Mouse (Mus musculus) hindbrain, postnatal 0 days (tissue): ENCODE measurements around the gene Gm7579. TPM values are rescaled to one million over a fixed set of nuclear protein-coding genes. Genes with fewer than 3 reads are reported as not detected.
"Not testable (repeated sequence)": the region's sequence is repeated elsewhere in the genome, so short reads cannot be mapped to it uniquely, and the experiment has no call there.

Experiments used
- ATAC-seq: fragments of 200-750 bp; cut with Nextera tagmentation; 2 replicates; pipeline ENCODE4 v1.8.0; 2017; ENCODE audit warnings: mild to moderate bottlenecking, moderate TSS enrichment, moderate library complexity
- DNase-seq: peaks from one replicate; pipeline ENCODE4 v3.0.0-alpha.2; 2015; ENCODE audit warnings: low spot score
- H3K27ac ChIP-seq: fragments of 300-500 bp; sonication (generic); 2 replicates; pipeline ENCODE4 v1.5.1; 2014; ENCODE audit warnings: mild to moderate bottlenecking
- H3K27me3 ChIP-seq: fragments of 300-500 bp; sonication (generic); 2 replicates; pipeline ENCODE4 v1.6.1; 2014; ENCODE audit warnings: low read length, mixed read lengths; ENCODE audit not compliant: insufficient read depth
- H3K36me3 ChIP-seq: fragments of 300-500 bp; sonication (generic); 2 replicates; pipeline ENCODE4 v1.6.1; 2014; ENCODE audit warnings: low read length, mixed read lengths; ENCODE audit not compliant: insufficient read depth
- H3K4me1 ChIP-seq: fragments of 300-500 bp; sonication (generic); 2 replicates; pipeline ENCODE4 v1.6.1; 2014; ENCODE audit warnings: antibody characterized with exemption, low read length, mixed read lengths; ENCODE audit not compliant: insufficient read depth
- H3K4me2 ChIP-seq: fragments of 300-500 bp; sonication (generic); 2 replicates; pipeline ENCODE4 v1.6.1; 2014; ENCODE audit warnings: low read depth, mild to moderate bottlenecking, low read length, moderate library complexity, mixed read lengths
- H3K4me3 ChIP-seq: fragments of 300-500 bp; sonication (generic); 2 replicates; pipeline ENCODE4 v1.5.1; 2014; ENCODE audit warnings: low read length
- H3K9ac ChIP-seq: fragments of 300-500 bp; sonication (generic); replicated peaks from 2 replicates; pipeline ENCODE4 v1.6.1; 2014; ENCODE audit warnings: mild to moderate bottlenecking, low read length, moderate library complexity, mixed read lengths
- H3K9me3 ChIP-seq: fragments of 300-500 bp; sonication (generic); 2 replicates; pipeline ENCODE4 v1.6.1; 2016; ENCODE audit warnings: low read length, mixed read lengths
- CTCF ChIP-seq: IDR thresholded peaks from 2 replicates; pipeline ENCODE4 v1.5.1; 2016; ENCODE audit warnings: antibody characterized with exemption, control low read depth, low read depth
- WGBS: fragments of 180-500 bp; shearing (Covaris S2); extraction: QIAGEN DNeasy Blood & Tissue Kit; methylation state at CpG from one replicate; pipeline ENCODE4 v1.1.7; 2014; 5-methylcytosine and 5-hydroxymethylcytosine counted together
- polyA plus RNA-seq: library from polyadenylated mRNA; unstranded; fragments of >200 nt; fragmentation: Nextera tagmentation; extraction: Ambion mirVana; gene quantifications from 2 replicates; pipeline ENCODE4 v1.2.1, GENCODE M21; 2015
- total RNA-seq: library from RNA; depleted of rRNA; stranded (reverse); fragments of >200 nt; gene quantifications from 2 replicates; pipeline ENCODE4 v1.2.3, GENCODE M21; 2014

The Gm7579 gene
- total and polyA plus RNA-seq, 2 experiments from 2014 or later: not detected

- 48% methylated on average over 2 of the region's 2 CpGs for WGBS
- Histone ChIP-seq H3K4me2 (no peak within 1 kb of the TSS), H3K9ac (no peak within 1 kb of the TSS), H3K27me3 (no peaks in the 10 kb centered on the region), H3K4me1 (no peaks in the 10 kb centered on the region), H3K36me3 (no peaks in the 10 kb centered on the region), H3K9me3 (no peaks in the 10 kb centered on the region), H3K4me3 (no peak within 1 kb of the TSS), H3K27ac (no peak within 1 kb of the TSS)
- no peak for TF ChIP-seq CTCF
- DNase-seq (no peak), ATAC-seq (no peak)
Measured at GRCm38 (mm10) chr7:142190289-142190688, 21.4 kb upstream of the Gm7579 start, which contains the start of gene Gm10153. Gene Gm10153, minus strand, starts transcription at chr7:142190389.

GRCm38 (mm10) chr7:142198748-142199147, 12.9 kb upstream of the Gm7579 start:
- ATAC-seq: no peak
- Histone ChIP-seq H3K9ac (no peak overlapping the region), H3K4me3 (no peak overlapping the region), H3K27ac (no peak overlapping the region), H3K4me2 (no peak overlapping the region), H3K36me3 (no peaks in the 10 kb centered on the region), H3K9me3 (no peaks in the 10 kb centered on the region), H3K4me1 (no peaks in the 10 kb centered on the region), H3K27me3 (no peaks in the 10 kb centered on the region)
- no peak for DNase-seq
- WGBS: 79% methylated on average over 2 of the region's 2 CpGs
- TF ChIP-seq CTCF: no peak

GRCm38 (mm10) chr7:142201064-142201463, 10.6 kb upstream of the Gm7579 start, which contains the start of gene Krtap5-3:
Gene Krtap5-3, plus strand, starts transcription at chr7:142201364.
- H3K4me2 ChIP-seq: no peak within 1 kb of the TSS
- ATAC-seq: no peak
- WGBS: 69% methylated on average over 1 of the region's 1 CpGs

GRCm38 (mm10) chr7:142205488-142205887, 6.2 kb upstream of the Gm7579 start:
- no peak for TF ChIP-seq CTCF
- Histone ChIP-seq H3K36me3 (no peaks in the 10 kb centered on the region), H3K4me1 (no peaks in the 10 kb centered on the region), H3K9ac (no peak overlapping the region), H3K4me3 (no peak overlapping the region), H3K9me3 (no peaks in the 10 kb centered on the region), H3K27ac (no peak overlapping the region), H3K27me3 (no peaks in the 10 kb centered on the region), H3K4me2 (no peak overlapping the region)
- ATAC-seq (no peak), DNase-seq (no peak)

More at GRCm38 (mm10) chr7:142201064-142201463, 10.6 kb upstream of the Gm7579 start, which contains the start of gene Krtap5-3:
- Histone ChIP-seq H3K4me1 (no peaks in the 10 kb centered on the region), H3K9ac (no peak within 1 kb of the TSS), H3K9me3 (no peaks in the 10 kb centered on the region), H3K27me3 (no peaks in the 10 kb centered on the region), H3K36me3 (no peaks in the 10 kb centered on the region), H3K4me3 (no peak within 1 kb of the TSS), H3K27ac (no peak within 1 kb of the TSS)
- TF ChIP-seq CTCF: no peak
- DNase-seq: no peak

GRCm38 (mm10) chr7:142206891-142207290, 4.8 kb upstream of the Gm7579 start:
- not testable (repeated sequence) for H3K27me3 ChIP-seq, H3K4me3 ChIP-seq, H3K27ac ChIP-seq, H3K9me3 ChIP-seq, DNase-seq, ATAC-seq, H3K4me1 ChIP-seq, H3K4me2 ChIP-seq, H3K9ac ChIP-seq, H3K36me3 ChIP-seq
- 69% methylated on average over 5 of the region's 5 CpGs for WGBS

- DNase-seq, H3K4me3 ChIP-seq, H3K4me2 ChIP-seq, H3K4me1 ChIP-seq, H3K36me3 ChIP-seq, H3K9ac ChIP-seq, H3K9me3 ChIP-seq, H3K27ac ChIP-seq, H3K27me3 ChIP-seq, ATAC-seq: not testable (repeated sequence)
- WGBS: 54% methylated on average over 1 of the region's 1 CpGs
Measured at GRCm38 (mm10) chr7:142212136-142212535, 477 bp downstream of the Gm7579 start.

- H3K4me1 ChIP-seq: no peaks in the 10 kb centered on the region
- no peaks in the 10 kb centered on the region for H3K36me3 ChIP-seq
- no peak overlapping the region for H3K9ac ChIP-seq
- no peak for ATAC-seq
- no peak overlapping the region for H3K4me3 ChIP-seq
- H3K9me3 ChIP-seq: no peaks in the 10 kb centered on the region
- H3K4me2 ChIP-seq: no peak overlapping the region
- no peak for DNase-seq
- no peak overlapping the region for H3K27ac ChIP-seq
- 46% methylated on average over 2 of the region's 2 CpGs for WGBS
- no peak for TF ChIP-seq CTCF
- no peaks in the 10 kb centered on the region for H3K27me3 ChIP-seq
Measured at GRCm38 (mm10) chr7:142224518-142224917, 12.9 kb downstream of the Gm7579 start.

- H3K36me3 ChIP-seq, H3K4me2 ChIP-seq, H3K9me3 ChIP-seq, DNase-seq, H3K27ac ChIP-seq, H3K27me3 ChIP-seq, H3K9ac ChIP-seq, H3K4me3 ChIP-seq, ATAC-seq, H3K4me1 ChIP-seq: not testable (repeated sequence)
- whole genome bisulfite sequencing: 56% methylated on average over 3 of the region's 3 CpGs
Measured at GRCm38 (mm10) chr7:142229871-142230270, 18.2 kb downstream of the Gm7579 start, which contains the start of gene Krtap5-5. Gene Krtap5-5, minus strand, starts transcription at chr7:142229971.
